Mouse (Mus musculus) heart, adult 2 months (tissue): ENCODE data around the gene Zfr2.

Experiments used
- CTCF ChIP-seq: fragments of 200-600 bp; IDR thresholded peaks from 2 replicates; pipeline ENCODE4 v1.8.1; 2022; ENCODE audit warnings: antibody characterized with exemption, mild to moderate bottlenecking, moderate library complexity
- EP300 ChIP-seq: fragments of 200-500 bp; IDR thresholded peaks from 2 replicates; pipeline ENCODE4 v1.6.1; 2011; ENCODE audit warnings: low read depth, low read length, control low read depth; ENCODE audit not compliant: insufficient read depth
- POLR2A ChIP-seq: fragments of 200-500 bp; IDR thresholded peaks from 2 replicates; pipeline ENCODE4 v1.6.1; 2011; ENCODE audit warnings: mild to moderate bottlenecking, low read depth, low read length, control low read depth; ENCODE audit not compliant: insufficient read depth

DNA sequence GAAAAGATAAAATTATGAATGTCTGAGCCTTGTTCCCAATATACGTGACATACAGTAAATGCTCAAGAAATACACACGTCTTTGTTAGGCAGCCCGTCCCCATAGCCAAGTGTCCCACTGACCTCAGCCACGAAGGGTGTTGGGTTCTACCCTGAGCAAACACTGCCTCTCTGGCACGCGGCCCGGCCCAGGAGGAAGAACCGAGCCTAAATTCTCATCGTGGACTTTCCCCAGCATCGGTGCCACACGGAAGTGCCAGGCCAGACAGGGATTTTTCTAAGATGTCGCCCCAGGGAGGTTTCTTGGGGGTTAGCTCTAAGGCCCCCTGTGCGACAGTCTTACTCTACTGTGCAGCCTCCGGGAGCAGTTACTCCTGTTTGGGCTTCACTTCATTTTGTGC, 56.9 kb downstream of the Zfr2 start:
- no peak for TF ChIP-seq CTCF
- TF ChIP-seq POLR2A, result no peak
- no peak for TF ChIP-seq EP300
